29 mouse cellular contexts compared by ENCODE assay signal in the genomic region with DNA sequence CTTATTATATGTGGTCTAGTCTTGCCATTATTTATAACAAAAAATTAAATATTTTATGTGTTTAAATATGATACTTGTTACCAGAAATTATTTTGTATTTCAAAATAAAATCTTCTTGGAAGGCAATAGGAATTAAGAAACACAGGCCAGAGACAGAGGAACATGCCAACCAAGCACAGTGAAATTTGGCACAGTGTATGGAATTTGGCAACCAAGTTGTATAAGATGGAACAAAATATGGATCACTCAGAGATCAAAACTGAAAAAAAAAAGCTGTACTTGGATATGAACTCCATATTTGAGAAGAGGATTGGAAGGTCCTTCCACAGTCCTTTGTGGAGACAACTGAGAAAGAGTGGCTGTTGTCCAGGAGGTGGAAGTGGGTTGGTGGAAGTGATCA.
DNase-seq lines count a peak whose midpoint lies in the region; ATAC-seq and TF ChIP-seq lines count a peak whose summit lies in the region.
"Had no signal": no experiment of that assay in that cellular context is flagged by ENCODE, and none has a peak within 500 bp of the region (broad histone marks: within the 10 kb centered on the region; RNA-seq: fewer than 3 reads in every experiment).

No protein-coding gene starts in this region.

- no peaks in the 10 kb centered on the region for H3K36me3 ChIP-seq in forebrain, postnatal 0 days (ENCODE audit: insufficient read depth)
- H3K36me3 ChIP-seq in forebrain, embryonic 15.5 days = no peaks in the 10 kb centered on the region
- H3K36me3 ChIP-seq: embryonic facial prominence, embryonic 10.5 days; embryonic facial prominence, embryonic 13.5 days; heart, embryonic 12.5 days; heart, embryonic 15.5 days; hindbrain, embryonic 10.5 days had no signal

- no peak for ATAC-seq in forebrain, postnatal 0 days
- no peak for ATAC-seq in forebrain, embryonic 15.5 days (replicated peaks)
- ATAC-seq: hindbrain, postnatal 0 days; inflammation-experienced regulatory T-cells, adult 6 months; intestine, embryonic 16.5 days; Patski had no signal

- no peak overlapping the region for H3K4me2 ChIP-seq in forebrain, postnatal 0 days (ENCODE audit: low read depth)
- no peak overlapping the region for H3K4me2 ChIP-seq in forebrain, embryonic 15.5 days (replicated peaks)
- H3K4me2 ChIP-seq: embryonic facial prominence, embryonic 13.5 days; heart, embryonic 12.5 days; heart, embryonic 15.5 days; hindbrain, embryonic 14.5 days had no signal

- H3K9ac ChIP-seq in forebrain, postnatal 0 days = no peak overlapping the region
- H3K9ac ChIP-seq in forebrain, embryonic 15.5 days (replicated peaks) = no peak overlapping the region
- H3K9ac ChIP-seq: embryonic facial prominence, embryonic 13.5 days; heart, embryonic 12.5 days; heart, embryonic 15.5 days; hindbrain, embryonic 14.5 days had no signal

- no peaks in the 10 kb centered on the region for H3K9me3 ChIP-seq in forebrain, postnatal 0 days (ENCODE audit: low read length)
- no peaks in the 10 kb centered on the region for H3K9me3 ChIP-seq in forebrain, embryonic 15.5 days
- H3K9me3 ChIP-seq: embryonic facial prominence, embryonic 10.5 days; embryonic facial prominence, embryonic 13.5 days; heart, embryonic 12.5 days; heart, embryonic 15.5 days; hindbrain, embryonic 10.5 days had no signal

- H3K4me3 ChIP-seq in forebrain, postnatal 0 days (ENCODE audit: low read depth, low read length) = no peak overlapping the region
- no peak overlapping the region for H3K4me3 ChIP-seq in forebrain, embryonic 15.5 days
- H3K4me3 ChIP-seq: embryonic facial prominence, embryonic 10.5 days; embryonic facial prominence, embryonic 13.5 days; erythroblast, embryonic 14.5 days; gastrocnemius, adult 2 months; heart, embryonic 12.5 days; heart, embryonic 15.5 days; hindbrain, embryonic 10.5 days had no signal

- DNase-seq in adrenal gland, postnatal 10 days = peak; percentile 3
- DNase-seq in adrenal gland, postnatal 4 days (ENCODE audit: low spot score in 2 of 2) = no peak
- peak; percentile 40 for DNase-seq in forebrain, postnatal 0 days
- peak; percentile 56 for DNase-seq in brain, embryonic 14.5 days (ENCODE audit: low read depth)
- DNase-seq in gastrocnemius, postnatal 36 days = no peak
- DNase-seq: adrenal gland, postnatal 14 days; cerebellum, adult 11-12 months; cerebellum, adult 8-10 months; cerebellum, postnatal 36 days; embryo, embryonic 11 days; gastrocnemius, adult 2 months; gastrocnemius, postnatal 14 days; heart, adult 18-20 months; heart, postnatal 10 days; heart, postnatal 36 days; kidney, adult 18-20 months; kidney, adult 9 months had no signal

- no peaks in the 10 kb centered on the region for H3K27me3 ChIP-seq in forebrain, postnatal 0 days (ENCODE audit: insufficient read depth, low read length)
- H3K27me3 ChIP-seq in forebrain, embryonic 15.5 days = no peaks in the 10 kb centered on the region
- H3K27me3 ChIP-seq: embryonic facial prominence, embryonic 13.5 days; heart, embryonic 12.5 days; heart, embryonic 15.5 days; Patski had no signal

- no peak overlapping the region for H3K27ac ChIP-seq in forebrain, postnatal 0 days (ENCODE audit: low read depth, low read length)
- no peak overlapping the region for H3K27ac ChIP-seq in forebrain, embryonic 15.5 days (replicated peaks)
- H3K27ac ChIP-seq: embryonic facial prominence, embryonic 10.5 days; embryonic facial prominence, embryonic 13.5 days; gastrocnemius, adult 2 months; heart, embryonic 15.5 days; hindbrain, embryonic 10.5 days; hindbrain, embryonic 14.5 days; hindbrain, postnatal 0 days had no signal

- TF ChIP-seq CTCF in forebrain, postnatal 0 days (IDR thresholded peaks at IDR 0.05; ENCODE audit: low read depth) = no peak
- no peak for TF ChIP-seq CTCF in brain, embryonic 14.5 days (IDR thresholded peaks at IDR 0.05; ENCODE audit: borderline replicate concordance, extremely low read depth, insufficient read depth, insufficient read length)

- H3K4me1 ChIP-seq in forebrain, postnatal 0 days (ENCODE audit: insufficient read depth) = no peaks in the 10 kb centered on the region
- H3K4me1 ChIP-seq in forebrain, embryonic 15.5 days = no peaks in the 10 kb centered on the region
- H3K4me1 ChIP-seq: embryonic facial prominence, embryonic 10.5 days; embryonic facial prominence, embryonic 13.5 days; heart, embryonic 12.5 days; heart, embryonic 15.5 days; hindbrain, embryonic 10.5 days had no signal

- intact Hi-C loops in gastrocnemius, postnatal 36 days (cut with DNase I) = no loop called here

- no peak for TF ChIP-seq POLR2A in brain, embryonic 14.5 days (IDR thresholded peaks at IDR 0.05; ENCODE audit: borderline replicate concordance, extremely low read depth, insufficient read depth, insufficient read length, poor library complexity, severe bottlenecking)

Comparison
In these comparisons a context has a peak if more than half of its experiments do, and no peak if none do; other contexts are left out.
1. DNase-seq: peak in adrenal gland, postnatal 10 days (single experiment), forebrain, postnatal 0 days (single experiment) and brain, embryonic 14.5 days (single experiment); none in adrenal gland, postnatal 4 days (0 of 2) and gastrocnemius, postnatal 36 days (0 of 2).